Comparison of ENCODE assay signal across 11 mouse cellular contexts in genomic region chr2:33164646-33165045, GRCm38 (mm10). TPM values are rescaled to one million over a fixed set of nuclear protein-coding genes. Genes with fewer than 3 reads are reported as not detected.
DNase-seq lines count a peak whose midpoint lies in the region; ATAC-seq and TF ChIP-seq lines count a peak whose summit lies in the region.
"Had no signal": no experiment of that assay in that cellular context is flagged by ENCODE, and none has a peak within 500 bp of the region (broad histone marks: within the 10 kb centered on the region; RNA-seq: fewer than 3 reads in every experiment).

No protein-coding gene starts in this region.

- no peak overlapping the region for H3K4me3 ChIP-seq in lung, postnatal 0 days (ENCODE audit: low read depth, low read length)
- no peak overlapping the region for H3K4me3 ChIP-seq in lung, adult 2 months (replicated peaks; ENCODE audit: extremely low read depth, low read depth, low read length)
- no peak overlapping the region for H3K4me3 ChIP-seq in limb, embryonic 14.5 days (replicated peaks; ENCODE audit: low read length)
- H3K4me3 ChIP-seq: liver, embryonic 13.5 days; midbrain, embryonic 10.5 days had no signal

- intact Hi-C loops in heart, postnatal 10 days (cut with DNase I), result no loop called here
- intact Hi-C loops in heart, postnatal 25 days (cut with DNase I), result no loop called here

- no peaks in the 10 kb centered on the region for H3K9me3 ChIP-seq in lung, postnatal 0 days (ENCODE audit: low read length)
- no peaks in the 10 kb centered on the region for H3K9me3 ChIP-seq in limb, embryonic 14.5 days (ENCODE audit: control insufficient read depth, low read length)
- H3K9me3 ChIP-seq: liver, embryonic 13.5 days; midbrain, embryonic 10.5 days had no signal

- H3K4me1 ChIP-seq in lung, postnatal 0 days (ENCODE audit: insufficient read depth, low read depth, low read length), result peaks cover 15% of the 10 kb centered on the region
- H3K4me1 ChIP-seq in lung, adult 2 months (ENCODE audit: control insufficient read depth, insufficient read depth, low read length), result peaks cover 6% of the 10 kb centered on the region
- peaks cover 50% of the 10 kb centered on the region for H3K4me1 ChIP-seq in limb, embryonic 14.5 days (ENCODE audit: control insufficient read depth, insufficient read depth, low read length)

- peak overlapping the region; percentile 47; the same call in 1 of the 2 replicates for H3K27ac ChIP-seq in lung, postnatal 0 days (ENCODE audit: low read length)
- H3K27ac ChIP-seq in limb, embryonic 14.5 days (replicated peaks; ENCODE audit: low read depth, low read length), result 0 out of 2 replicates have a peak overlapping the region, but pooled peaks have one; percentile 53
- H3K27ac ChIP-seq: liver, embryonic 13.5 days; midbrain, embryonic 10.5 days had no signal

- no peaks in the 10 kb centered on the region for H3K27me3 ChIP-seq in lung, postnatal 0 days (replicated peaks; ENCODE audit: insufficient read depth, low read length)
- H3K27me3 ChIP-seq in limb, embryonic 14.5 days (ENCODE audit: control insufficient read depth, insufficient read depth, low read length), result no peaks in the 10 kb centered on the region
- H3K27me3 ChIP-seq: liver, embryonic 13.5 days had no signal

- no peak for ATAC-seq in lung, postnatal 0 days
- ATAC-seq in limb, embryonic 14.5 days (ENCODE audit: low FRiP score, low read depth), result no peak

- no peak overlapping the region for H3K9ac ChIP-seq in lung, postnatal 0 days (replicated peaks; ENCODE audit: low read depth)
- no peak overlapping the region for H3K9ac ChIP-seq in limb, embryonic 14.5 days (ENCODE audit: low read depth, low read length, severe bottlenecking)
- H3K9ac ChIP-seq: liver, embryonic 13.5 days had no signal

- WGBS in lung, postnatal 0 days, result 23% methylated on average over 3 of the region's 3 CpGs
- WGBS in lung, adult 2 months, result 48% methylated on average over 3 of the region's 3 CpGs
- 51% methylated on average over 3 of the region's 3 CpGs for WGBS in limb, embryonic 14.5 days

- peak; percentile 69 to 71 for DNase-seq in heart, postnatal 10 days
- DNase-seq in heart, postnatal 25 days (ENCODE audit: low spot score), result no peak
- no peak for DNase-seq in lung, postnatal 0 days (ENCODE audit: low spot score)
- no peak for DNase-seq in lung, adult 2 months
- DNase-seq in cerebellum, adult 8-10 months, result peak; percentile 50
- no peak for DNase-seq in limb, embryonic 14.5 days (ENCODE audit: low spot score)
- DNase-seq in liver, result no peak
- DNase-seq: liver, embryonic 13.5 days; right cerebral cortex, postnatal 25 days; thymus, adult 18-20 months had no signal

- no peak for TF ChIP-seq POLR2A in lung, adult 2 months (IDR thresholded peaks at IDR 0.05; ENCODE audit: borderline replicate concordance, extremely low read depth, low read depth, low read length)
- no peak for TF ChIP-seq POLR2A in limb, embryonic 14.5 days (IDR thresholded peaks at IDR 0.05; ENCODE audit: borderline replicate concordance, extremely low read depth, insufficient read depth, insufficient read length)

- H3K36me3 ChIP-seq in lung, postnatal 0 days (ENCODE audit: insufficient read depth, low read length), result no peaks in the 10 kb centered on the region
- no peaks in the 10 kb centered on the region for H3K36me3 ChIP-seq in limb, embryonic 14.5 days (ENCODE audit: control insufficient read depth, insufficient read depth, low read length)
- H3K36me3 ChIP-seq: liver, embryonic 13.5 days had no signal

- H3K4me2 ChIP-seq in lung, postnatal 0 days (replicated peaks; ENCODE audit: low read depth, low read length), result no peak overlapping the region
- H3K4me2 ChIP-seq in limb, embryonic 14.5 days (replicated peaks; ENCODE audit: low read depth, low read length, severe bottlenecking), result no peak overlapping the region
- H3K4me2 ChIP-seq: liver, embryonic 13.5 days had no signal

- no peak for TF ChIP-seq EP300 in lung, postnatal 0 days (IDR thresholded peaks at IDR 0.05)

- TF ChIP-seq CTCF in lung, postnatal 0 days (IDR thresholded peaks at IDR 0.05), result no peak
- TF ChIP-seq CTCF in lung, adult 2 months (IDR thresholded peaks at IDR 0.05; ENCODE audit: insufficient read depth, low read length), result no peak

RNA-seq across cellular contexts. Expression of gene Garnl3, which starts 33.2 kb away (rescaled TPM):
- total RNA-seq in heart, postnatal 10 days (2021), result 1 to 10 TPM; 9.2 to 9.9 TPM
- total RNA-seq in heart, postnatal 25 days (2021), result 1 to 10 TPM; 3.0 to 3.3 TPM
- 5.9 and 8.5 TPM in 2 replicates for polyA plus RNA-seq in lung, postnatal 0 days (2015; fragmentation: Nextera tagmentation; extraction: Ambion mirVana)
- polyA plus RNA-seq in lung, adult 2 months (2012; rRNA removed), result 12.0 and 17.2 TPM in 2 replicates
- polyA plus RNA-seq in limb, embryonic 14.5 days (2012; rRNA removed), result 10.1 and 12.0 TPM in 2 replicates
- polyA plus RNA-seq in limb, embryonic 14.5 days (2014; fragmentation: Nextera tagmentation; extraction: Ambion mirVana), result 9.6 and 10.0 TPM in 2 replicates

RNA-seq across cellular contexts. Expression of gene Angptl2, which starts 51.2 kb away (rescaled TPM):
- 100 to 1,000 TPM; 135 to 141 TPM for total RNA-seq in heart, postnatal 10 days (2021)
- 10 to 100 TPM; 47.9 to 78.9 TPM for total RNA-seq in heart, postnatal 25 days (2021)
- 28.6 and 33.8 TPM in 2 replicates for polyA plus RNA-seq in lung, postnatal 0 days (2015; fragmentation: Nextera tagmentation; extraction: Ambion mirVana)
- polyA plus RNA-seq in lung, adult 2 months (2012; rRNA removed), result 76.0 and 98.5 TPM in 2 replicates
- 104 and 123 TPM in 2 replicates for polyA plus RNA-seq in limb, embryonic 14.5 days (2012; rRNA removed)
- 67.2 and 70.3 TPM in 2 replicates for polyA plus RNA-seq in limb, embryonic 14.5 days (2014; fragmentation: Nextera tagmentation; extraction: Ambion mirVana)

Comparison
In these comparisons a context has a peak if more than half of its experiments do, and no peak if none do; other contexts are left out.
1. DNase-seq: peak in heart, postnatal 10 days (2 of 2) and cerebellum, adult 8-10 months (single experiment); none in heart, postnatal 25 days (single experiment), lung, postnatal 0 days (single experiment), lung, adult 2 months (single experiment), limb, embryonic 14.5 days (single experiment) and liver (single experiment).